Mouse (Mus musculus) stomach, postnatal 0 days (tissue): ENCODE data around the gene Pcgf2.

Experiments
- CTCF ChIP-seq: IDR thresholded peaks from 2 replicates; pipeline ENCODE4 v1.5.1; 2016; ENCODE audit warnings: antibody characterized with exemption, low read depth, mild to moderate bottlenecking, moderate library complexity
- EP300 ChIP-seq: optimal IDR thresholded peaks from 2 replicates; pipeline ENCODE3; 2016; ENCODE audit warnings: antibody characterized with exemption

- TF ChIP-seq CTCF (no peak), EP300 (no peak)
These were observed 37.9 kb downstream of the Pcgf2 start for GRCm38 (mm10) chr11:97662207-97662892.
